Mouse (Mus musculus): ENCODE data around the gene Phtf1.

Gene Phtf1

GRCm38 (mm10) chr3:104026938-104027337 is 59.0 kb downstream of the Phtf1 start:
- DNase-seq: no peak

GRCm38 (mm10) chr3:104032086-104032485 is 64.2 kb downstream of the Phtf1 start:
- no peak for DNase-seq

DNA sequence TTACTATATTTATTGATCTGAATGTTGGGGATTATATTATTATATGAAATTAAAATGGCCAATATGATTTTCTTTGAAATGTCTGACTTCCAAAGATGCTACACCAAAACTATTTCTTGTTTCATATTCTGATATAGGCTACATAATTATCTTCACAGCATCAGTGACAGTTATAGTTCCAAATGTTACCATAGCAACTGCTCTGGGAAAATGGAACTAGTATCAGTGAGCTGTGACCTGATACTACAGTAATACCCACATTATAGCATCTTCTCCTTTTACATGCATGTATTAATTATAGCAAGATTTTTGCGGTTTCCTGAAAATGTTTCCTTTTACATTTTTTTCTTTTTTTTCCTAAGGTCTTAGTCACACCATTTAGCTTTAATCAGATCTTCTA is 64.8 kb downstream of the Phtf1 start:
- no peak for DNase-seq

- DNase-seq: no peak
Observed at GRCm38 (mm10) chr3:104059001-104059622, 91.2 kb downstream of the Phtf1 start.

DNA sequence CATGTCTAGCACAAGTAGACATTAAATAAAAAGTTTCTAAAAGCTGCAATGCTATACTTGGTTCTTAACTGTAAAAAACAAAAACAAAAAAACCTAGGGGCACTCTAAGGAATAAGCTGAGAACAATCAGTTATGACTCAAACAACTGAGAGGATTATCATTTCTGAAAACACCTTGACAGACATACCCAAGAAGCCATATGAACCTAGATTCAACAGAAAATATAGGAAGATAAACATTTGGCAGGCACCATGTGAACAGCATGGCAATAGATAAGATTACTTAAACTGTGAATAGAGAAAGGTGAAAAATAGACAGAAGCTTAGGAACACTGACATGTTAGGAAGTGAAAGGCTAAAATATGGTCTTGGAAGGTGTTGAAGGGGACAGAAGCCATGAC is 101.5 kb downstream of the Phtf1 start:
- no peak for DNase-seq

All from thymus, adult 18-20 months (tissue).